Mouse (Mus musculus) left cerebral cortex, adult 9 months (tissue): ENCODE results near the gene Gjb2.

Experiments
- DNase-seq, 2 experiments: peaks; one replicate each; pipeline ENCODE4 v3.0.0; 2022; ENCODE audit warnings: low spot score in 2 of 2

Gjb2 gene

DNA sequence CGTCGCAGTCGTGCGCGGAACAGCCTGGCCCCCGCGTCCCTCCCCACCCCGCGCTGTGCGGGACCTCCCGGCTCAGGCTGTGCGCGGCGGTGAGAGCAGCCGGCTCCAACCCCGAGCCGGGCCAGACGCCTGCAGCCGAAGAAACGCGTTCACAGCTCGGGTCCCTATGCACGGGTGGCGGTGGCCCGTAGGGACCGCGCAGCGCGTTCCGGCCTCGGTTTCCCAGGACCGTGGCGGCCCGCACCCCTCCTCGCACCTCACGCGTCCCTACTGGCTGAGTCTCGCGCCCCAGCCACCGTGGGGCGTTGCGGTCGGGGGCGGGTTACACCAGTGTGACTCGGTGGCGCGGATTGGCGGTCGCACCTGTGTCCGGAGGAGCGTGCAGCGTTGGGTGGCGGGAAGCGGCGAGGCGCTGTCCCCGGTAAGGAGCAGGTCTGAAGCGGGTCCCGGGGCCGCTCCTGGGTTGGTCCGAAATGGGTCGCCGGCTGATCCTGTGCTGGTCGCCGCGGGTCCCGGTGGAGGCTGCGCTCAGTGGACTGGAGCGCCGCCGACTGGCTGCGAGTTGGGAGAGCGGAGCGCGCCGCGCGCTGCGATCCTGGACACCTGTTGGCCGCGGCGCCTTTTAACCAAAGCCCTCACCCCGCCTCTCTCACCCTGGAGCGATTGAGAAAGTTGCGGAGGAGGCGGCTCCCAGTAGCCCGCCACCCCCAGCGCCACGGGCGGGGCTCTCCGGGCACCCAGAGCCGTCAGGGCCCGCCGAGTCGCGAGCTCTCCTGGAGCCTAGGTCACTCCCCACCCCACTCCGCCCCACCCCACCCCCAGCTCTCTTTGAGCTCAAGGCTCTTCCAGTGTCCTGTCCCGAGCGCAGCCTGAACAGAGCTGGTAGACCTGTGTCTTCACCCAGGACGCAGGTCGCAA is at the start of gene Gjb2:
Gjb2 (minus strand) TSS at position 597 of the 918 bp plus-strand sequence.
- peak in 1 of 2 experiments; percentile 17 for DNase-seq

DNA sequence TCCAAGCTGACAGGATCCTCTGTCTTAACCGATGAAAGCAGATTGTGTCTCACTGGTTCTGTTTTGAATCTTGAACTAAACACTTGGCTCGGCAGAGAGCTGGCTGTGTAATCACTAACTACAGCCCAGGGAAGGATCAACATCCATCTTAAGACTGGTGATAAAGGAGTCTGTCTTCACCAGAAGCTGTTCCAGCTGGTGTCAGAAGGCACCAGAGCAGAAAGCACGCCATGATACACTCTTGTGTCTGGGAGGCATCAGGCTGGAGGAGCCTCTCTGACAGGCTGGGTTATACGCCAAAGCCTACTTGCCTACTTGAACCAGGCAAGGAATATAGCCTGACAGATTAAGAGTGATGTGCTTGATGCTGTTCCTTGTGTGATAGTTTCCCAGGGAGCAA is 41.2 kb upstream of the Gjb2 start:
- no peak for DNase-seq

DNA sequence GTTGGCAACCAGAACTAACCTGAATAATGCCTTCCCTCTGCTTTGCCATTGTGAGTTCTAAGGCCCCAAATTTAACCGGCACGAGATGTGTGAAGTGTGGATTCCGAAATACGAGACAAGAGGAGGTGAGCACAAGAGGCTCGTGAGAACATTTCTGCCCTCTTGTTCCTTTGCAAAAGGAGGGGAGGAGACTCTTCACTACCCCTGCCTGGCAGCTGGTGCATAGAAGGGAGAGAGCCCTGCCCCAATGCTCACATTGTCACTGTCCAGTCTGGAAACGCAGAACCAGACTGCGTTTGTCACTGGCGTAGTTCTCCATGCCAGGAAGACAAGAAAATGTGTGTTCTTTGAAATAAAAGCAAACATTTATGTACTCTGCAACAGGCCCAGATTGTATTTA is 30.8 kb upstream of the Gjb2 start:
- no peak for DNase-seq

DNA sequence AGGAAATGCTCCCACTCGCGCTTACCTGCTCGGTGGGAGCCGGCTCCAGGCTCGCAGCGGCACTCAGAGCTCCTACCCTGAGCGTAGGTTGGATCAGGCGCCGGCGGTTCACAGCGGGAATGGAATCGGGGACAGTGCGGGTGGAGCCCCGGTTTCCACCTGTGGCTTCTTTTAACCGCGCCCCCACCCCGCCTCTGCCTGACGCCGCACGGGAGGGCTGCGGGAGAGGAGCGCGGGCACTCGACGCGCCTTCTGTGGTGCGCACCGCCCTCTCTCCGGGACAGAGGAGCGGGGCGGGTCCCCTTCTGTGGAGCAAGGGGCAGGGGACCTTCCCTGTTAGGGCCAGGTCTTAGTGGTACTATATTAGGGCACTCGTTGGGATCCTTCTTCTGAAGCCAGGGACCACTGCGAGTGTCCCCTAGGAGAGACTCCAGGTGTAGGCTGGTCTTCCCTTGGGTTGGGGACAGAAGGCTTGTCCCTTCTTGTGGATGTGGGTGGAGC is 28.7 kb upstream of the Gjb2 start, which contains the start of gene Gjb6:
Gjb6 (minus strand) TSS at position 451 of the 501 bp plus-strand sequence.
- DNase-seq = no peak

DNA sequence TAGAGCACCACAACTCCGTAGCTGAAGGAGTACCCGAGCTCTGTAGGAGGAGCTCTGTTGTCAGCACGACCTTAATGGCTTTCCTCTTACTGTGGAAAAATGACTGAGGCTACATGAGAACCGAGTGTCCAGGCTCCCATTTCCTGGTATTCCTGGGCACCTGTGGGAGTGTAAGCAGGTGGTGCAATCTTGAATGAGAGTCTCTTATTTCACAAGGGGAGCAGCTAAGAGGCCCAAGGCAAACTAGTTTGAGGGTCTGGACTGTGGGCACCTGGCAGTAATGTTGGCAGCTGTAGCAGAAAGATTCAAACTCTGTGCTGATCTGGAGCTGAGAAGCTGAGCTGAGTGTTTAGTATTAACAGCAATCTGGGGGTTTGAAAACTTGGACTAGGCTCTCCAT is 22.9 kb upstream of the Gjb2 start:
- DNase-seq = no peak

DNA sequence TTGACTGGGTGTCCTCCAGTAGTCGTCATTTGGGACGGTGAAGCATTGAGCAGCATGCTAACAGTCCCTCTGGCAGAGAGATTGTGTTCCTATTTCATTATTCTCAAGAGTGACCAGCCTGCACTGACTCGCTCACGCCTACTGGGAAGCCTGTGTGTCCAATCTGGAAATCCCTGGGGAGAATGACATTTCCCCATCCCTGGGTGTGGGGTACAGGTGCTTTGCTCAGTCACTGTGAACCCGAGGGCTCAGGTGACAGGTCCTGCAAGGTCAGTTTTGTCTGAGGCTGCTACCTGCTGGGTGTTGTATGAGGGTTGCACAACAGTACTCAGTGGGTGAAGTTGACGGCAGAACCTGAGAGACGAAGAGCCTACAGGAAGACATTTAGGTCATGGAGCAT is 17.8 kb upstream of the Gjb2 start:
- no peak for DNase-seq

DNA sequence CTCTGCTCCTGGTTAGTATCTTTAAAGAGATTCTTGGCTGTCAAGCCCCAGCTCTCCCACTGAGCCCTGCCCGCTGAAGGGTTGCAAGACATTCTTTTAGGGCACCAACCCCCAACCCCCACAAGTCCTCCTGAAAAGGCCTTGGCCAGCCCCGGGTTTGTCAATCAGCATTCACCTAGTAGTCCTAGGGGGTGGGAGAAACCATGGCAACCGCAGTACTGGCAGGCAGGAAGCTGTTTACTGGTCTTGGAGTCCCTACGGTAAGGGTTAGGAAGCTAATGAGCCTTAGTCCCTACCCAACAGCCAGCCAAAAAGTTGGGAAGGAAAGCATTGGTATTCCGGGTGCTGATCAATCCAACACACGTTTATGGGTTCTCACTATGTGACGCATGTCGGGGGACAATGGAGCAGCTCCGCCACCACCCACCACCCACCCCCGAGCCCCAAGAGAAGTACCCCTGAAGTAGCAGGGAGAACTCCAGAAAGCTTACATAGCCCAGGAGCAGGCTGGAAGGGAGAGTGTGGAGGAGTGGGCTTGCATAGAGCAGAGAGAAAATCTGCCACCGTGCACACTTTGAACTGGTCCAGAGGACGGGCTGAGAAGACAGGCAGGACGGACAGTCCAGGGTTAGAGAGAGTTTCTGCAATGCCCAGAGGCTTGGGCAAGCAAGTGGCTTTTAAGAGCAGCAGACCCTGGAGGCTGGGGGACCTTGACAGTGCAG is 11.5 kb upstream of the Gjb2 start, which contains the start of gene Gm4491:
Gm4491 (minus strand) TSS at position 61 of the 722 bp plus-strand sequence.
- peak; percentile 51 to 60 for DNase-seq

DNA sequence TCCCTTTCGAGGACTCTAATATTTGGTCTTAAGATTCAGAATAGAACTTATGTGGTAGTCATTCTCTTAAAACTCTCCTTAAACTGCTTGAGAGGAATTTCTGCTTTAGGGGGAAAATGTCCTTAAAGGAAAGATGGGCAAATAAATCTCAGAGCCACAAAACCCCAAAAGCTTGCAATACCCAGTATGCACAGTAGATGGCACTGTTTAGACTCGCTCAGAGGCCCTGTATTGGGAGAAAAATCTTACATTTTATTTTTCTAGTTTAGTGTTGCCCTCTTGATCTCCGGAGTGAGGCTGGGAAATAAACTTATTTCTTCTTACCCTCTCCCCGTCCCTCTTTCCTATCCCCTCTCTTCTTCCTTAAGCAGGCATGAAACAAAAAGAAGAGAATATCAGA is 4.7 kb upstream of the Gjb2 start:
- peak in 1 of 2 experiments; percentile 47 for DNase-seq

DNA sequence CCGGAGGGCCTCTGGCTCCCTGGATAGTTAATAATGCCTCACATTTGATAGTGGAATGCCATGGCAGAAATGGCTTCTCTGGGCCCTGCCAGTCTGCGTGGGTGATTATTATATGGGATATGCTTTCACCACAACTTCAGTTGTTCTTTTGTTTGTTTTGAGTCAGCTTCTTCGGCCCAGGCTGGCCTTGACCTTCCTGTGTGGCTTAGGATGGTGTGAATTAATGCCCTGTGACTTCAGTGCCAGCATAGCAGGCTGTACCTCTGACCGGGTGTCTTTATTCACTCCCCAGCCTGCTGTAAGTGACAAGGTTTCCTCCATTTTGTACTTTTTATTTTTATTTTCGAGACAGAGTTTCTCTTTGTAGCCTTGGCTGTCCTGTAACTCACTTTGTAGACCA is 3.4 kb upstream of the Gjb2 start:
- no peak for DNase-seq

DNA sequence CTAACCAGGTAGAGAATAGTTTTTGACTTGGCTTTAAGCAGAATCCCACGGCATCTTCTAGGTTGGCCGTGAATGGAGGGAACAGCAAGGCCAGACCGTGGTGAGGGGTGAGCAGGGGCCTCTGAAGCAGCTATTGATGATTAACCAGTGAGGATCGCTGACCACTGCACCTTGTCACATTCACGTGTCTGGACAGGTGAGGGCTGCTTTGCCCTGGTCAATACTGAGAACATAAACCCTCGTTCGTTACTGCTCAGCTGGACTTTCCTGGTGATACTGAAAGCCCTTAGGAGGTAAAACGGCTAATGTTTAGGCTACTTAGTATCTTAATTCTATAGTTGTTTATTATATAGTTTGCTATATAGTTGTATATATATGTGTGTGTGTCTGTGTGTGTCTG is 2.6 kb upstream of the Gjb2 start:
- no peak for DNase-seq

DNA sequence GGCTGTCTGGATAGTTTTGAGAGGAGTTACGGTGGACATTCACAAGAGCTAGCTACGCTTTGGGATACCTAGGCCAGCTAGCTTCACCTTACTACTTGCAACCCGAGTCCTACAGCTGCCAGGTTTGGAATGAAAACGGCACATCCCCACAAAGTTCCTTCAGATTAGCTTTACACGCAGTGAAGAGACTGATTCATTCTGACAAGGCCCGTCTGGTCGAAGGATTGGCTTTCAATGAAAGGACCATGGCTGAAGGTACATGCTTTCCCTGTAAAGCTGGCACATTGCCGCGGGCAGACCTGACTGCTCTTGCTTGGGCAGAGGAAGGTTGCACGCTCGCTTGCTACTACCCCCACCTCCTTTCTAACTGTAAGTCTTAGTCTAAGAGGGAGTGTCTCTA is 1.2 kb upstream of the Gjb2 start:
- no peak for DNase-seq

DNA sequence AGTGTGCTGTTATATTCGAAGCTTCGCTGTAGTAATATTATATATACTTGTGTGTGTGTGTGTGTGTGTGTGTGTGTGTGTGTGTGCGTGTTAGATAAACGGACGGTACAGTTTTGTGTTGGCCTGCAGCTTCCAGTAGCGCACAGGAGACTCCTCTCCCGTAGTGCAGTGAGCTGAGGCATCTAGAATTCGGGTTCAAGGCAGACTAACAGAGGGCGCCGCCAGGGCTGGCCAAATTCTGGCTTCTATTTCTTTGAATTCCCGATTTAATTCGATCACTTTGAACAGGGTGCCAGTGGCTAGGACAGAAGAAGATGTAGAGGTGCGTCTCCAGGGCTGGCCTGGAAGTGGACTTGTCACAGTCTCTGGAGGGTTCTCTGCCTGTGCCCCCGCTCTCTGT is 609 bp upstream of the Gjb2 start:
- no peak for DNase-seq

DNA sequence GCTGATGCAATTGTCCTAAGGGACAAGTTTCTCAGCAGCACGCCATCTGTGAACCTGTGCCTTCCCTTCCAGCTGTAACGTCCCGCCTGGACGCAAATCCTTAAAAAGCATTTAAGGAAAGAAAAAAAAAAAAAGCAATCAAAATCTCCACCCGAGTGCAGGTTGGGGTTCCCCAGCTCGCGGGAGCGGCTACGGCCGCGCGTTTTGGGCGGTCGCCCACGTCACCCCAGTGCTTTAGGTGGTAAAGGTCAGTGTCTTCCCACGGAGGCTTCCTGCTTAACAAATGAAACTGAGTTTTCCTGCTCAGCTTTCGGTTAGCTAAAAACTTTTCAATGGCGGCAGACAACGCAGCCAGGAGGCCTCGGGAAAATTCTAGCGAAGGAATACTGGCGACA is 794 bp downstream of the Gjb2 start:
- no peak for DNase-seq

DNA sequence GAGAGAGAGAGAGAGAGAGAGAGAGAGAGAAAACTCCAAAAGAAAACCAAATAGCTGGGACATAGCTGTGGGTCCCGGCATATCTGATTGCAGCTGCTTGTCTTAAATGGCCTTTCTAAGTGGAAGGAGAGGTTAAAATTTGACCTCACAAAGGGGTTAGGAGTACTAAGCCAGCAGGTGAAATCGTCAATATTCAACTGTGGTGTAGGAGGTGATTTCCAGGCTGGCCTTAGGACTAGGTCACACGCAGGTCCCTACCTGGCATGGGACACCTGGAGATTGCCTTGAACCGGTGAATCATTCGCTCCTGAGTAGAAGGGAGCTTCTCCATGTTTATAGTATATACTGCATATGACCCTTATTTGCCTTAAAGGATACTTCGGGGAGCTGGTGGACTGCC is 1.4 kb downstream of the Gjb2 start:
- DNase-seq = no peak

DNA sequence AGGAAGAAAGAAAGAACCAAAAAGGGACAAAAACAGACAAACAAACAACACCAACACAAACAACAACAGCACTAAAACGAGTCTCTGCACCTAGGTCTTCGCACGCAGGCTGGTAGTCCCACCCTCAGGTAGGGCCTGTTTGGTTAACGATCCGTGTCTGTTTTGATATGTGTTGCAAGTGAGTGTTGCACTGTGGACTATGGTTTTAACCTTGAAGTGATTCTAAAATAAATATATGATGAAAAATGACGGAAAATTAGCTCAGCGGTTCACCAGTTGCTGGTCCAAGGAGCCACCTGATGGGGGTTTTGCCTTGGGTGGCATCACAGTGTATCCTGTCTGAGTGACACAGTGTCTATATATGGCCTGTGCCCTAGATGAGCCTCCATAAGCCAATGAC is 2.9 kb downstream of the Gjb2 start:
- no peak for DNase-seq

DNA sequence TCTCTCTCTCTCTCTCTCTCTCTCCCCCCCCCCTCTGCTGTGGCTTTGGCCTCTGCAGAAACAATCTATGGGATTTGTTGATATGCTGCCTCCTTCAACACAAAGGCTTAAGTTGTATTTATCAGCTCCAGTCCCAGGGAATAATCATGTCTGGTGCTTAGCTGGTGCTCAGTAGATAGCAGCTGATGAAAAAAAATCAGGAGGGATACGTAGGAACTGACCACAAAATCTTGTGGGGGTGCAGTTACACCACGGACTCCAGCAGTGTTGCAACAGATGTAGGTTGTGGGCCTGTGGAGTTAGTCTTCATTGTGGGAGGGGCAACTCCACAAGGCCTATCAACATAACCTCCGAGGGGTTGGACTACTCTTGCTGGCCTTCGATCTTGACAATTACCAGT is 8.6 kb downstream of the Gjb2 start:
- DNase-seq = no peak

DNA sequence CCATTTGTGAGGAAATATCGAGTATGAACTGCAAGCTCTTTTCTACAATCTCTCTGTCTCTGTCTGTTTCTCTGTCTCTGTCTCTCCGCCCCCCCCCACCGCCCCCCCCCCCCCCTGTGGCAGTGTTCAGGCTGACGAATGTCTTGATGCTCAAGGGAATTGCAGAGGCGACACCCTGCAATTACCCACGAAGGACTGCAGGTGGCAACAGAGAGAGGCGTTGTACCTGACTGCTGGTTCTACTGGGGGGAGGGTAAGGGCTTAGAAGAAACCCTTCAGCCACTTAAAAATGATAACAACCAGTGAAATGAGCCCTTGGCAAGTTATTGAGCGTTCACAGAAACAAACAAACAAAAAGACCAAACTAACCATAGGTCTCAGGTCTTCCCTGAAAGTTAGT is 11.5 kb downstream of the Gjb2 start:
- peak in 1 of 2 experiments; percentile 69 for DNase-seq

DNA sequence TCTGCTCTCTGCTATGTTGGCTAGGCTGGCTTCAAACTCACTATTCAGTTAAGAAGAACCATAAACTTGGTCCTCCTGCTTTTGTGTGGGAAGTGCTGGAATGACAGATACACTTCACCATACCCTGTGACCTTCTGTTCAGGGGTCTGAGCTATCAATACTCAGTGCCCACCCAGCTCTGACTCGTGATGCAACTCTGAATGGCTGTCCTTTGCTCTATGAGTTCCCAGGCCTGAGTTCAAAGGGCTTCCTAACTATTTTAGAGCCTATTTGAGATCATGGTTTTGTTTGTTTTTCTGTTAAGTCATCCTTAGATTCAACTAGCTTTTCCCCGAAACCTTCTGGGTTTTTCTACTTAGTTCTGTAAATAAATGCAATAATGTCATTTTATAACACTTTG is 14.5 kb downstream of the Gjb2 start:
- DNase-seq = no peak

DNA sequence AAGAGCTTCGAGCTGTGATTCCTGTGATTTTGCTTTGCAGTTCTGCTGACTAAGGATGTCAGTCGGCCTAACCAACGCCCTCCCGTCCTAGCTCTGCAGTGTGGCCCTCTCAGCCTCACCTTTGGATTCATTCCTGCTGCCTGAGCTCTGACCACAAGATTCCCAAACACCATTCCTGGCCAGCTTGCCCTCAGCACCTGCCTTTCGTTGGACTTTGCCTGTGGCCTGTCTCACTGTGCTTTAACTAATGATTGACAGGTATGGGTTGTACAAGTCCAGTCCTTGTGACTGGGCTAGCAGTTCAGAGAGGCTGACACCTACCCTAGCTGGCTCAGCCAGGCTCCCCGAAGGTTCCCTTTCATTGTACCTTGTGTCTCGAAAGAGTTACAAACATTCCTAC is 15.4 kb downstream of the Gjb2 start:
- no peak for DNase-seq

DNA sequence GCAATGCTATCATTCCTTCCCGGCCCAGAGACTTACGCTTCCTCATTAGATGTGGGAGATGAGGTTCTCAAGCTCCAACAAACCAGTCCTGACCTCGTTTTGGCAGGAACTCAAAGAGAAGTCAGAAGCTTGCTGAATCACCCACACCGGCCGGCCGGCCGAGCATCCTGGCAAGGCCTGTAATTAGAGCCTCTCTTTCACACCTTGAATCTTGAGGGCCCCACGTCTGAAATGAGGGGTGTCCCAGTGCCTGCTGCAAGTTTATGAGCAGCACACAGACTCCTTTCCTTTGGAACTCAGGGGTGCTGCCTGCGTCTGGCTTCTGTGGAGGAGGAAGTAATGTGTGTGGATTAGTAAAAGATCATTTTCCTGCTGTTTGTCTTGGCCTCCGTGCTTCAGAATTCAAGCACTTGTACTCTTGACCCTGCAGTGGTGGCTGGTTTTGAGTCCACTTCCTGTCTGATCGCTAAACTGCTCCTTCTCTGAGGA is 20.3 kb downstream of the Gjb2 start:
- no peak for DNase-seq

DNA sequence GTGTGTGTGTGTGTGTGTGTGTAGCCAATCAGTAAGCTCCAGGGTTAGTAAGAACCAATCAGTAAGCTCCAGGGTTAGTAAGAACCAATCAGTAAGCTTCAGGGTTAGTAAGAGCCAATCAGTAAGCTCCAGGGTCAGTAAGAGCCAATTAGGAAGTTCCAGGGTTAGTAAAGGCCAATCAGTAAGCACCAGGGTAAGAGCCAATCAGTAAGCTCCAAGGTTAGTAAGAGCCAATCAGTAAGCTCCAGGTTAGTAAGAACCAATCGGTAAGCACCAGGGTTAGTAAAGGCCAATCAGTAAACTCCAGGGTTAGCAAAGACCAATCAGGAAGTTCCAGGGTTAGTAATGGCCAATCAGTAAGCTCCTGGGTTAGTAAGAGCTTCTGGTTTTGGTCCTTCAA is 21.6 kb downstream of the Gjb2 start:
- no peak for DNase-seq

DNA sequence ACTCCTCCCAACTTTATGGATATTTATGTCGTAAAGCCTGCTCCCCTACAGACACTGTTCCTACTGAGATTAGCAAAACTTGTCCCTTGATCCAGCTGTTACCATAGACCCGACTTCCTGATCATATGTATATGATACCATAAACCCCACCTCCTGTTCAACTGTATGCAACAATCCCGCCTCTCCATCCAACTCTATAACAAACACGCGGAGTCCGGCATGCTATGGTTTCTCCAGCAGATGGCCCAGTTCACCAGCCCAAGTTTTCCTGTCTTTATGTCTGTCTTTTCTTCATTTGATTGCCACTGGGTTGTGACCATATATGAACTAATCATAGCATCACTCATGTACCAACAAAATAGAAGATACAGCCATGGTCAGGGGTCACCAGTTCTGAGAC is 29.0 kb downstream of the Gjb2 start:
- no peak for DNase-seq

DNA sequence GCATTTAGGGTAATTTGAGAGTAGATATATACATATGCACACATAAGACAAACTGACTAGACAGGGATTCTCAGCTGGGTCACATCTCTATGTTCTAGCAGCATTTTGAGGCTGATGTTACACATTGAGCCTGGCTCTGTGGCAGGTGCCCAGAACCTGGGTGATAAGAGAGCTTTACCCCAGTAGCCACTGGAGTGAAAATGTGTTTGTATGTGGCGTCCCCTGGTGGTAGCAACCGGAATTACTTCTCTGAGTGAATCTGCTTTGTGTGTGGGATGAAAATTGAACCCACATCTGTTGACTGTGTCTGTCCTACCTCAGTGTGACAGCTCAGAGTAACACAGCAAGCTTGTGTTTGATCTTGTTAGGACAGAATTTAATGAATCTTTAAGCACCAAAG is 34.6 kb downstream of the Gjb2 start:
- DNase-seq = peak in 1 of 2 experiments; percentile 29
